Mouse (Mus musculus) G1E (cell line): ENCODE data around the gene 1700025F22Rik. TPM values are rescaled to one million over a fixed set of nuclear protein-coding genes. Genes with fewer than 3 reads are reported as not detected.
A peak's percentile ranks its signal among the peaks of the same experiment; 100 is the strongest.
"Not testable (repeated sequence)": the region's sequence is repeated elsewhere in the genome, so short reads cannot be mapped to it uniquely, and the experiment has no call there.

ENCODE experiments used
- ATAC-seq: 2 replicates; pipeline ENCODE4 v1.8.0; 2016; ENCODE audit warnings: mild to moderate bottlenecking; ENCODE audit not compliant: insufficient number of reproducible peaks, poor library complexity, low FRiP score, severe bottlenecking; ENCODE audit errors: extremely low read depth
- DNase-seq: peaks from one replicate; pipeline ENCODE4 v3.0.0; 2012; ENCODE audit warnings: low spot score
- H3K27me3 ChIP-seq: 2 replicates; pipeline ENCODE4 v1.6.1; 2012; ENCODE audit warnings: mild to moderate bottlenecking, low read length, inconsistent platforms; ENCODE audit not compliant: insufficient read depth
- H3K36me3 ChIP-seq: replicated peaks from 2 replicates; pipeline ENCODE3; 2012; ENCODE audit warnings: mild to moderate bottlenecking, inconsistent platforms
- H3K4me1 ChIP-seq: 2 replicates; pipeline ENCODE4 v1.6.1; 2012; ENCODE audit warnings: low read depth, low read length, inconsistent platforms, mixed read lengths; ENCODE audit not compliant: insufficient read depth
- H3K4me3 ChIP-seq: 2 replicates; pipeline ENCODE4 v1.5.1; 2012; ENCODE audit warnings: low read depth, mild to moderate bottlenecking, inconsistent platforms, low read length, moderate library complexity, mixed read lengths
- H3K9me3 ChIP-seq: replicated peaks from 2 replicates; pipeline ENCODE4 v1.6.1; 2012; ENCODE audit warnings: inconsistent platforms
- CTCF ChIP-seq: IDR thresholded peaks from 2 replicates; pipeline ENCODE4 v1.5.1; 2012; ENCODE audit warnings: low read depth, low read length, inconsistent platforms, mixed read lengths
- GATA1 ChIP-seq: IDR thresholded peaks from 2 replicates; pipeline ENCODE4 v1.6.1; 2012; ENCODE audit warnings: borderline replicate concordance, low read length, inconsistent platforms, mixed read lengths
- GATA2 ChIP-seq: IDR thresholded peaks from 2 replicates; pipeline ENCODE4 v1.6.1; 2012; ENCODE audit warnings: low read depth, low read length, inconsistent platforms, borderline replicate concordance
- POLR2AphosphoS5 ChIP-seq: IDR thresholded peaks from 2 replicates; pipeline ENCODE4 v1.6.1; 2012; ENCODE audit warnings: low read depth, low read length, inconsistent platforms; ENCODE audit not compliant: insufficient replicate concordance
- TAL1 ChIP-seq: conservative IDR thresholded peaks from 2 replicates; pipeline ENCODE4 v1.6.1; 2012; ENCODE audit warnings: low read depth, low read length, inconsistent platforms, mixed read lengths
- polyA plus RNA-seq: library from polyadenylated mRNA; stranded (reverse); fragments of >175 nt; gene quantifications from 2 replicates; pipeline ENCODE4 v1.2.3, GENCODE M21; 2012
- total RNA-seq, 2 experiments: library from RNA; stranded (forward) in 1 of 2; stranded (reverse) in 1 of 2; fragments of 200-1000 nt in 1 of 2; fragments of >200 nt in 1 of 2; fragmentation: Nextera tagmentation in 1 of 2; gene quantifications; 2 replicates each; pipeline ENCODE4 v1.2.3; 2014 to 2017

The 1700025F22Rik gene
- total RNA-seq (2014; fragmentation: Nextera tagmentation): not detected in 2 replicates
- total RNA-seq (2017): not detected in 2 replicates
- polyA plus RNA-seq: not detected in 2 replicates

DNA sequence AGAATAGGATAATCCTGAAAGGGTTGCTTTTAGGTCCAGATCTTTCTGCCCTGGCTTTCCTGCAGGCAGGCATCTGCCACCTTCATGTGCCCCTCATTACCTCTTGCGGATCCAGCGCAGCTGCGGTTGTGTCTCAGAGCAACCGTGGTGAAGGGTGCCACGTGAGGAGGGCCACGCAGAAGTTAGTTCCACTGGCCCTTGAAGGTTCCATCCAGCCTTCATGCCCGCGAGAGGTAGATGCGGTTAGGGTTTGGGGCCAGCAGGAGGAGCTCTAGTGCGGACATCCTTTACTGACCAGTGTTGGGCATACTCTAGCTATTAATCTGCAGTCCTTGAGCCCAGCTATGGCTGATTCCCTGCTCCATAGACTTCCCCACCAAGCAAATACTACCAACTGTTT, at the start of gene 1700025F22Rik:
Gene 1700025F22Rik, minus strand, starts transcription at position 149 of the 400 bp plus-strand sequence.
- H3K4me1 ChIP-seq: no peaks in the 10 kb centered on the region
- ATAC-seq (no peak), DNase-seq (no peak)
- H3K9me3 ChIP-seq: no peaks in the 10 kb centered on the region
- H3K27me3 ChIP-seq: peaks cover 2% of the 10 kb centered on the region; the same call in 1 of the 2 replicates
- TF ChIP-seq POLR2AphosphoS5 (no peak), CTCF (0 out of 2 replicates have a peak, but pooled peaks have one; percentile 21)
- H3K36me3 ChIP-seq: no peaks in the 10 kb centered on the region
- no peak within 1 kb of the TSS for H3K4me3 ChIP-seq

DNA sequence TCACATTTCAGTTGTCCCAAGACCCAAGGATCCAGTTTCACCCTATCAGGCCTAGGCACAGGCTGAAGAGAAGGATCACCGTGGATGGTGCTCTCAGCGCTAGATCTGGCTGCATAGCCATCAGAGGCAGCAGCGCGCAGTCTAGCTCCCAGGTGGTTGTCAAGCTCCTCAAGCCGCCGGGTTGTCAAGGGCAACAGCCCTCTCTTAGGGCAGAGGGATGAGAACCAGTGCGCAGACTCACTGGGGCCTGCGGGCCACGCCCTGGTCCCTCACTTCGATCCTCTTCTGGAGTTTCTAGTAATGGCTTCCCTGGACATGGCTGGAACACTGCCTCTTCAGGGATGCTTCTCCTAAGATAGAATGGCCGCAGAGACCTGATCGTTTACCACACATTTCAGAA, 31.4 kb upstream of the 1700025F22Rik start, which contains the start of gene Ms4a13:
Gene Ms4a13, minus strand, starts transcription at position 192 of the 400 bp plus-strand sequence.
- no peak for TF ChIP-seq GATA1
- TF ChIP-seq CTCF: no peak
- TF ChIP-seq TAL1: no peak
- no peak for TF ChIP-seq GATA2
- TF ChIP-seq POLR2AphosphoS5: no peak
- DNase-seq: no peak
- no peaks in the 10 kb centered on the region for H3K36me3 ChIP-seq

DNA sequence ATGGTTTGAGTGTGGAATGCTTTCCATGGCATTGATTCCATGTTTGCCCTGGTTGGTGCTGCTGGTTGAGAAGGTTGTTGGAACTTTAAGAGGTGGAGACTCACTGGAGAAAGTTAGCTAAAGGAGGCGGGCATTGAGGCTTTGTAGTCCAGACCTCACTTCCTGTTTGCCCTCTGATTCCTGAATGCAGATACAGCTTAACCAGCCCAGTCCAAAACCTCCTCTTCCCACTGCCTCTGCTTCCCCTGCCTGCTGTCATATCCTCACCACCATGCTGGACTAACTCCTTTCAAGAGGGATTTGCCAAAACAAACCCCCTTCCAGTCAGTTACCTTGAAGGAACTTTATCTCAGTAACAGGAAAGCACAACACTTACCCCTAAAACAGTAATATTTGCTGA, 27.4 kb upstream of the 1700025F22Rik start:
- peaks cover 3% of the 10 kb centered on the region; the same call in 1 of the 2 replicates for H3K27me3 ChIP-seq
- H3K36me3 ChIP-seq: no peaks in the 10 kb centered on the region

More for the DNA sequence above, 31.4 kb upstream of the 1700025F22Rik start, which contains the start of gene Ms4a13:
- Histone ChIP-seq H3K4me1 (no peaks in the 10 kb centered on the region), H3K9me3 (no peaks in the 10 kb centered on the region), H3K27me3 (peaks cover 3% of the 10 kb centered on the region; the same call in 1 of the 2 replicates), H3K4me3 (no peak within 1 kb of the TSS)
- ATAC-seq: no peak

DNA sequence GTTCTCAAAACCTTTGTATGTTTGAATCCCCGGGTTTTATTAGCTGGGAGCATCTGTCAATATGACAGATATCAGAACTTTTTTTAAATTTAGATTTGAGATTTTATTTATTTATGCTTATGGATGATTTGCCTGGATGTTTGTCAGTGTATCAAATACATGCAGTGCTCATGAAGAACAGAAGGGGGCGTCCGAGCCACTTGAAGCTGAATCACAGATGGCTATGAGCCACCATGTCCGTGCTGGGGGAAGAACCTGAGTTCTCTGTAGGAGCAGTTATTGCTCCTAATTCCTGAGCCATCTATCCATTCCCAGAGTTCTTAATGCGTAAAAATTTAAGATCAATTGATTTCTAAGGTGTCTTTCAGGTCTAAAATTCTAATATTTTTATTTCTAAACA, 19.0 kb upstream of the 1700025F22Rik start:
- no peak overlapping the region for H3K4me3 ChIP-seq
- DNase-seq: no peak
- TF ChIP-seq TAL1: no peak
- TF ChIP-seq CTCF: no peak
- no peak for TF ChIP-seq GATA1
- TF ChIP-seq GATA2: no peak
- no peak for TF ChIP-seq POLR2AphosphoS5
- no peaks in the 10 kb centered on the region for H3K27me3 ChIP-seq
- H3K4me1 ChIP-seq: no peaks in the 10 kb centered on the region
- H3K9me3 ChIP-seq: no peaks in the 10 kb centered on the region
- ATAC-seq: no peak
- H3K36me3 ChIP-seq: no peaks in the 10 kb centered on the region

More for the DNA sequence above, 27.4 kb upstream of the 1700025F22Rik start:
- Histone ChIP-seq H3K4me3 (no peak overlapping the region), H3K4me1 (no peaks in the 10 kb centered on the region), H3K9me3 (no peaks in the 10 kb centered on the region)
- no peak for TF ChIP-seq POLR2AphosphoS5
- no peak for TF ChIP-seq TAL1
- no peak for TF ChIP-seq GATA2
- TF ChIP-seq CTCF: no peak
- TF ChIP-seq GATA1: no peak
- DNase-seq (no peak), ATAC-seq (no peak)

DNA sequence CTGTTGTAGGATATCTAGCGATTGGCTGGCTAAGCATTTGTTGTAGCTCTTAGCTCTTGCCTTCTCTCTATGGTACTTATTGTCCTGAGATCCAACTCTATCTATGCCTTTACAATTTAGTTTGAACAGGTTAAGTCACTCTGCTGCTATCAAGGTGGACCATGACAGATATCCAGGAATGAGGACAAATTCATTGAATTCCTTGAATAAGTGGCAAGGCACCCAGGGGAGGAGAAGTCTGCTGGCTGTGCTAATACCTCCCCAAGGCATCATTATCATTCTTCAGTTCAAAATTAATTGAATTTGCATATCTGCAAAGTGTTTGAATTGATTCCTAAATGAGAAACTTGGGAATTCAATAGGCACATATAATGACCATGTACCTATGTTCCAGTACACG, 12.3 kb upstream of the 1700025F22Rik start:
- ATAC-seq (no peak), DNase-seq (no peak)
- no peak for TF ChIP-seq GATA1
- TF ChIP-seq TAL1: no peak
- no peak for TF ChIP-seq POLR2AphosphoS5
- no peak for TF ChIP-seq CTCF
- TF ChIP-seq GATA2: no peak
- no peak overlapping the region for H3K4me3 ChIP-seq
- no peaks in the 10 kb centered on the region for H3K36me3 ChIP-seq
- no peaks in the 10 kb centered on the region for H3K9me3 ChIP-seq
- H3K4me1 ChIP-seq: no peaks in the 10 kb centered on the region
- H3K27me3 ChIP-seq: no peaks in the 10 kb centered on the region

DNA sequence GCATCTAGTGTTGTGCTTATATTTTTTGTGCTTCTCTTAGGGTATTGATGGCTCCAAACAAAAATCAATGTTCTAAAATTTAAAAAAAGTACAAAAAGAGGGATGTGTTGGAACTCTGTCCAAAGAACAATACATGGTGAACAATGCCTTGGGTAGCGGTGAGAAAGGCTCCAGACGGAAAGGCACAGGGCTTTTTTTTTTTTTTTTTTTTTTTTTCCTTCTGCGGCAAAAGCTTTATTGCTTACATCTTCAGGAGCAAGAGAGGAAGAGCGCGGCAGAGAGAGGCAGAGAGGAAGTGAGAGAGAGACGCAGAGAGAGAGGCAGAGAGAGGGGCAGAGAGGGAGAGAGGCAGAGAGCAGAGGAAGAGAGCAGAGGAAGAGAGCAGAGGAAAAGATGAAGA, 7.2 kb downstream of the 1700025F22Rik start:
- not testable (repeated sequence) for ATAC-seq, H3K4me3 ChIP-seq, H3K27me3 ChIP-seq, H3K9me3 ChIP-seq, H3K4me1 ChIP-seq, H3K36me3 ChIP-seq, DNase-seq

DNA sequence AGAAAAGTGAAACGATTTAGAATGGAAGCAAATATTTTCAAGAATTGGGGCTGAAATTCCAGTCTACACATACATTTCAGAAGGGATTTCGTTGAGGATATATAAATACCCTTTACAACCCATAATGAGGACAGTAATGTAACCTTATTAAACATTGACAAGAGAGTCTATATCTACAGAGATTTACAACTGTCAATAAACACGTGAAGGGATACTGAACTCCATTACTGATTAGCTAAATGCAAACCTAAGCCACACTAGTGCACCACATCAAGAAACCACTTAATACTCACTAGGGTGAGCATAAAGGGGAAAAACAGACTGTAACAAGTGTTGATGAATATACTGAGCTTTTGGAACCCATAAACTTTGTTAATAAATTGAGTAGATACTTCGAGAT, 29.8 kb downstream of the 1700025F22Rik start:
- Histone ChIP-seq H3K27me3 (peaks cover 3% of the 10 kb centered on the region; the same call in 1 of the 2 replicates), H3K36me3 (no peaks in the 10 kb centered on the region), H3K9me3 (no peaks in the 10 kb centered on the region), H3K4me3 (no peak overlapping the region), H3K4me1 (no peaks in the 10 kb centered on the region)
- TF ChIP-seq POLR2AphosphoS5: no peak
- TF ChIP-seq GATA2: no peak
- TF ChIP-seq CTCF: no peak
- no peak for TF ChIP-seq GATA1
- no peak for TF ChIP-seq TAL1
- no peak for DNase-seq
- no peak for ATAC-seq
